Mouse (Mus musculus) right cerebral cortex, postnatal 36 days (tissue): Measurements from ENCODE around the gene Mettl27.

ENCODE experiments used
- DNase-seq, 2 experiments: peaks; one replicate each; pipeline ENCODE4 v3.0.0; 2022; ENCODE audit warnings: low spot score in 2 of 2, mixed read lengths in 1 of 2

Mettl27 gene

GRCm38 (mm10) chr5:134985633-134986297 is 53.6 kb downstream of the Mettl27 start, which contains the start of gene Cldn3:
Gene Cldn3, plus strand, starts transcription at chr5:134986214.
- DNase-seq: no peak

GRCm38 (mm10) chr5:134986298-134987268 is 54.4 kb downstream of the Mettl27 start:
- no peak for DNase-seq

- DNase-seq: no peak
These were observed 57.0 kb downstream of the Mettl27 start for GRCm38 (mm10) chr5:134989166-134989565.

- no peak for DNase-seq
These were observed 57.6 kb downstream of the Mettl27 start for GRCm38 (mm10) chr5:134989741-134990140.
